Mouse (Mus musculus) testis, adult 2 months (tissue): ENCODE measurements around the gene Cdc123. TPM values are rescaled to one million over a fixed set of nuclear protein-coding genes. Genes with fewer than 3 reads are reported as not detected.
"Not testable (repeated sequence)": the region's sequence is repeated elsewhere in the genome, so short reads cannot be mapped to it uniquely, and the experiment has no call there.

ENCODE experiments used
- H3K27ac ChIP-seq: fragments of 200-500 bp; 2 replicates; pipeline ENCODE4 v1.5.1; 2012; ENCODE audit warnings: low read depth, low read length; ENCODE audit not compliant: control insufficient read depth, insufficient read depth
- H3K27me3 ChIP-seq: fragments of 200-500 bp; 2 replicates; pipeline ENCODE4 v1.6.1; 2012; ENCODE audit warnings: mild to moderate bottlenecking, low read length, moderate library complexity; ENCODE audit not compliant: control insufficient read depth, insufficient read depth
- H3K36me3 ChIP-seq: fragments of 200-500 bp; 2 replicates; pipeline ENCODE4 v1.6.1; 2012; ENCODE audit warnings: mild to moderate bottlenecking, low read length; ENCODE audit not compliant: control insufficient read depth, insufficient read depth
- H3K4me1 ChIP-seq: fragments of 200-500 bp; 2 replicates; pipeline ENCODE4 v1.6.1; 2012; ENCODE audit warnings: low read length; ENCODE audit not compliant: control insufficient read depth, insufficient read depth
- H3K4me3 ChIP-seq: fragments of 200-500 bp; 2 replicates; pipeline ENCODE4 v1.5.1; 2012; ENCODE audit warnings: low read depth, mild to moderate bottlenecking, low read length, moderate library complexity, mixed read lengths; ENCODE audit not compliant: control insufficient read depth
- CTCF ChIP-seq: fragments of 200-500 bp; IDR thresholded peaks from 2 replicates; pipeline ENCODE4 v1.5.1; 2012; ENCODE audit warnings: low read depth, mild to moderate bottlenecking, inconsistent platforms, low read length, moderate library complexity; ENCODE audit not compliant: control insufficient read depth, insufficient read depth, insufficient replicate concordance
- POLR2A ChIP-seq: fragments of 200-500 bp; IDR thresholded peaks from 2 replicates; pipeline ENCODE4 v1.6.1; 2012; ENCODE audit warnings: low read depth, mild to moderate bottlenecking, inconsistent platforms, low read length, moderate library complexity; ENCODE audit not compliant: control insufficient read depth
- polyA plus RNA-seq: library from polyadenylated mRNA; depleted of rRNA; stranded (reverse); fragments of >200 nt; gene quantifications from 2 replicates; pipeline ENCODE4 v1.2.3, GENCODE M21; 2012

The Cdc123 gene
- polyA plus RNA-seq, 1 experiment = 79.7 TPM

DNA sequence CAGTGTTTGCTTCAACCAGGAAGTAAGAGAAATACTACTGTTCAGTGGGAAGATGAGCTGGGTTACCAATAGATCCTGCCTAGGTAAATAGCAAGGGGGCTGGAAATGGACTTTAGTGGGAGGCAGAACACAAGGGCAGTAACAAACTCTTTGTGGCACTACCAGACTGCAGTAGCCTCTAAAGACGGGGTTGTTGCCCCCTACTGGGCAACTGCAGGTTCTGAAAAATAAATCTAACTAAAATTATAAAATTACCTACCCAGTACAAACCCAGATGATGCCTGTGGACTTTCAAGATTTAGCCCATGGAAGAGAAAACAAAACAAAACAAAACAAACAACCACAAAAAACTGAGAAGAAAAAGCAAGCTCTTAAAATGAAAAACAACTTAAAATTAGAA, 20.8 kb downstream of the Cdc123 start:
- H3K27ac ChIP-seq = no peak overlapping the region
- TF ChIP-seq POLR2A = no peak
- no peak for TF ChIP-seq CTCF
- no peaks in the 10 kb centered on the region for H3K27me3 ChIP-seq
- H3K4me3 ChIP-seq = no peak overlapping the region
- peaks cover 2% of the 10 kb centered on the region; the same call in 1 of the 2 replicates for H3K36me3 ChIP-seq
- H3K4me1 ChIP-seq = no peaks in the 10 kb centered on the region

DNA sequence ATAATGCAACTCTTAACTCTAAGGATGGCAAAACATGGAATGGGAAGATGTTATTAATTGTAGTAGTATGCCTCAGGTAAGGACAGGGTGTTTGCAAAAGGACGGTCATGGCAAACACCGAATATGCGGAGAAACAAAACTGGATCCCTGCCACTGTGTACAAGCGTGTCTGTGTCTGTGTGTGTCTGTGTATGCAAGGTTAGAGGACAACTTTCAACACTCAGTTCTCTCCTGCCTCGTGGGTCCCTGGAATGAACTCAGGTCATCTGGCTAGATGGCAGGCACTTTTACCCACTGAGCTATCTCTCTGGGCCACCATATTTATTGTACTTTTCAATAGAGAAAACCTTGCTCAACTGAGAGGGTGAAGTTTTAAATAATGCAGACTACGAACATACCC, 22.5 kb downstream of the Cdc123 start:
- no peak for TF ChIP-seq CTCF
- no peak for TF ChIP-seq POLR2A
- H3K36me3 ChIP-seq = peaks cover 4% of the 10 kb centered on the region; the same call in 1 of the 2 replicates
- H3K4me3 ChIP-seq = no peak overlapping the region

DNA sequence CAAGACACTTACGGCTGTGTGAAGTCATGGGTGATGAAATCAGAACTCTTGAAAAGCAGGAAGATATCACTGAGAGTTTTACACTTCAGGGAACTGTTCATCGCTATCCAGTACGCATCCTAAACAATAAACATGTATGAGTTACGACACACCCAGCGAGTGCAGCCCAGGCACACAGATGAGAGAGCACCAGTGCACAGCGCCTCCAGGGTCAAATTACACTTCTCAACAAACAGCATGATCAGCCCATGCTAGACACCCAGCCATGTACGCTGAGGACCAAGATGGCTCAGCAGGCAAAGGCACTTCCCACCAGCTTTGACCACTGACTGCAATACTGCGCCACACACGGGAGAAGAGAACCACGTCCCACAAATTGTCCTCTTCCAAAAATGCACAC, 23.7 kb downstream of the Cdc123 start:
- TF ChIP-seq POLR2A (no peak), CTCF (no peak)
- Histone ChIP-seq H3K4me1 (no peaks in the 10 kb centered on the region), H3K27ac (no peak overlapping the region), H3K36me3 (peaks cover 4% of the 10 kb centered on the region; the same call in 1 of the 2 replicates), H3K4me3 (no peak overlapping the region), H3K27me3 (no peaks in the 10 kb centered on the region)

More for the DNA sequence above, 22.5 kb downstream of the Cdc123 start:
- no peaks in the 10 kb centered on the region for H3K27me3 ChIP-seq
- H3K4me1 ChIP-seq = no peaks in the 10 kb centered on the region
- H3K27ac ChIP-seq = no peak overlapping the region

DNA sequence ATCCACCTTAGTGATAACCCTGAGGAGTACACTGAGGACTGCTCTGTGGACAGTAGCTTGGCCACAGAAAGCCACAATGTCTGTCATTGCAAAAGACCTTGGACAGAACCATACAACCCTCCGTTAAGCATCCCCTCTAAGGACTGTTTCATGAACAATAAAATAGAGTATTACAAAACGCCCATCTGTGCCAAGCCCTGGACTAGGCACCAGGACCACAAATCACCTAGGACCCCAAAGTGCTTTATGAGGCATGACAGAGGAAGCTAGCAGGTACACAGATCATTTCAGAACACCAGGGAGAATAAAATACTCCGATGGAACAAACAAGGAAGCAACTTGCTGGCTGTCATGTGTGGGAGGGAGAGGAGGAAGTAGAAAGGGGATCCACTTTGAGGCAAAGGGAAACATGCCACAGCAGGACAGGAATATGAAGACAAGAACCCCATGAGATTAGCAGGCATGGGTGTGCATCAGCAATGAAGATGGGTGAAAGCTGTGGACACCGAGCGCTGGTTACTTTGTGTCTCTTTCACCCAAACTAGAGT, 33.7 kb downstream of the Cdc123 start:
- no peak overlapping the region for H3K27ac ChIP-seq
- H3K4me3 ChIP-seq = no peak overlapping the region
- H3K4me1 ChIP-seq = no peaks in the 10 kb centered on the region
- peaks cover 1% of the 10 kb centered on the region for H3K36me3 ChIP-seq
- TF ChIP-seq CTCF (no peak), POLR2A (no peak)
- H3K27me3 ChIP-seq = no peaks in the 10 kb centered on the region

DNA sequence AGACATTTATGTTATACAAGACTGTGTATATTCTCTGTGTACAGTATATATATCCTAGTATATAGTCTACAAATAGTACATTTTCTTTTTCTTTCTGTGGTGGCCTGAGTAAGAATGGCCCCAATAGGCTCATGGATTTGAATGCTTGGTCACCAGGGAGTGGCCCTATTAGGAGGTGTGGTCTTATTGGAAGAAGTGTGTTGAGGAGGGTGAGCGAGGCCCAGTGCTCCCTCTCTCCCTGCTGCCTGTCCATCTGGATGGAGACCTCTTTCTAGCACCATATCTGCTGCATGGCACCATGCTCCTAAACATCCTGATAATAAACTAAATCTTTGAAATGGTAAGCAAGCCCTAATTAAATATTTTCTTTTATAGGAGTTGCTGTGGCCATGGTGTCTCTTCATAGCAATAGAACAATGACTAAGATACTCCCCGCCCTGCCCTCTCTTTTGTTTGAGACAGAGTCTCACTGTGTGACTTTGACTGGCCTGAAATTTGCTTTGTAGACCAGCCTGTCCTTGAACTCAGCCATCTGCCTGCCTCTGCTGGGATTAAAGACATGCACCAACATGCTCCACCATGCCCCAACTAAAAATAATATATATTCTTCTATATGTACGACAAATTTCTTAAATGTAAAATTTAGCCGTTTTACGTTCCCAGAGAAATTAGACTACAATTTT, 34.8 kb downstream of the Cdc123 start:
- Histone ChIP-seq H3K27me3 (no peaks in the 10 kb centered on the region), H3K27ac (no peak overlapping the region), H3K4me3 (no peak overlapping the region), H3K4me1 (no peaks in the 10 kb centered on the region), H3K36me3 (peaks cover 1% of the 10 kb centered on the region; the same call in 1 of the 2 replicates)
- no peak for TF ChIP-seq CTCF
- TF ChIP-seq POLR2A = no peak

DNA sequence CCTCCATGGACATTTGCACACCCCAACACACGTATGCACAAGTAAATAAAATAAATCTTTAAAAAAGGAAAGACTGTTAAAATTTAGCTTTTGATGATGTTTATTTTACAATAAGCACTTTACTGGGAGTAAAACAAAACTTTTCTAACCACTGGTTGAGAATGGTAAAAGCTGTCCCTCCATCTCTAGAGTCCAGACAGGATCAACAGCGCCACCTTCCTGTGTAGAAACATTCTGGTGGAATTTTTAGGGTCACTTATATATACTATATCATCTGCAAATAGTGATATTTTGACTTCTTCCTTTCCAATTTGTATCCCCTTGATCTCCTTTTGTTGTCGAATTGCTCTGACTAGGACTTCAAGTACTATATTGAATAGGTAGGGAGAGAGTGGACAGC, 38.8 kb downstream of the Cdc123 start:
- H3K27ac ChIP-seq, H3K27me3 ChIP-seq, H3K4me3 ChIP-seq, H3K36me3 ChIP-seq, H3K4me1 ChIP-seq: not testable (repeated sequence)

DNA sequence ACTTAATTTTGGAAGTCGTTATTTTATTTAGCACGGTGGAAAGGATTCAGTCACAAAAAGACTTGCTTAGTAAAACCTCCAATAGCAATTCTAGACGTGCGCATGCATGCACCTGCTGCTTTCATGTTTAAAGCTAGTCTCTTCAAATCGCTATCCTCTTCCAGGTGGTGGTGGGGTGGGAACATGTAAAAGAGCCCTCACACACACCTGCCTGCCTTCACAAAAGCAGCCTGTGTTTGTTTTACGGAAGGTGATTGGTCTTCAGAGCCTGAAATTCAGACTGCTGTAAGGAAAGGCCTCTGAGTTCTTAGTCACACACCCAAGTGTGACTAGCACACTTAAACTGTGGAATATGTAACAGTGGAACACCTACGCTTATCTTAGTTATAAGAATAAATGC, 39.7 kb downstream of the Cdc123 start:
- no peak overlapping the region for H3K4me3 ChIP-seq
- no peaks in the 10 kb centered on the region for H3K27me3 ChIP-seq
- no peak overlapping the region for H3K27ac ChIP-seq
- no peaks in the 10 kb centered on the region for H3K4me1 ChIP-seq
- TF ChIP-seq POLR2A (no peak), CTCF (no peak)
- peaks cover 1% of the 10 kb centered on the region for H3K36me3 ChIP-seq
